Mouse (Mus musculus): ENCODE measurements around the gene Scyl1.

Gene Scyl1

DNA sequence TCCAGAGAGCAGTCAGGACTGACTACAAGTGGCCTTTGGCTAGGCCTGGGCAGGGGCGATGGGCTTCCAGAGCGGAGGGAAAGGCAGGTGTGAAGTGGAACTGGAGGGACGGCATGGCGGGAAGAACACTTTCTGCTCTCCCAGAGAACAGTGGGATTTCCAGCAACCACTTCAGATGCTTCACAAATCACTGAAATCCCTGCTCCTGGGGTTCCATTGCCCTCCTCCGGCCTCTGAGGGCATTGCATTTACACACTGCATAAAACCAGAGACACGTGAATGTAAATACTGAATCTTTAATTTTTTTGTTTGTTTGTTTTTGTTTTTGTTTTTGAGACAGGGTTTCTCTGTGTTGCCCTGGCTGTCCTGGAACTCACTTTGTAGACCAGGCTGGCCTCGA lies 9.0 kb upstream of the Scyl1 start:
- TF ChIP-seq GATA4 (IDR thresholded peaks at IDR 0.05; ENCODE audit: insufficient replicate concordance, low read length), result no peak

DNA sequence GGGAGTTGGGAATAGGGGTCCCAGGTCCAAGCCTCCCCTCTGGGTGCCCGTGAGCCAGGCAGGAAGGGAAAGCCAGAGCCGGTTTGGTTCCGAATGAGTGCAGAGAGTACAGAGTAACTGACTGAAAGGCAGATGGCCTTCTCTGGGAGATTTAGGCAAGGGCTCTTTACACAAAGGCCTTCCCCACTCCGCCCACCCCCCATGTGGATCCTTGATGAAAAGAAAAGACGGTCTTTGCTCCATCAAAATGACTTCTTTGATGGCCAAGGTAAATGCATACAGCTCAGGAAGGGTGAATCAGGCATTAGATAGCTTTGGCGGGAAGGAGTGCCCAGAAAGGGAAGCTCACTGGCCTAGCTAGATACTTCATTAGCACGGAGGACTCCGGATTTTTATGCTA lies 7.1 kb upstream of the Scyl1 start:
- TF ChIP-seq GATA4 (IDR thresholded peaks at IDR 0.05; ENCODE audit: insufficient replicate concordance, low read length), result no peak

GRCm38 (mm10) chr19:5777387-5778032 lies 6.3 kb upstream of the Scyl1 start:
- no peak for TF ChIP-seq GATA4 (IDR thresholded peaks at IDR 0.05; ENCODE audit: insufficient replicate concordance, low read length)

DNA sequence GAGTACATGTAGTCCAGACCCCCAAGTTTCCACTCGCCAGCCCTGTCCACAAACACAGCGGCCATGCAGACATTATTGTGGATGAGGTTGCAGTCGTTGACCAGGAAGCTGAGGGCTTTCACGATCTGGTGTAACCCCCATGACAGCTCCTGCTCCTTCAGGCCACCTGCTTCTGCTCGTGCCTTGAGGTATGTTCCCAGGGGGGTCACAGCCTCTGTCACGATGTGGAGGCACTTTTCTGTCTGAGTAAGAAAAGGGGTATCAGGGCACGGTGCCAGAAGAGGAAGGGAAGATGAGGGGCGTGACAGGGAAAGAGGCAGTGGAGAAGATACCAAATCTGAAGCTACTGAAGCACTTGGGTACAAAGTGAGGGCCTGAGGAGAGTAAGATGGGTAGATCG lies 908 bp downstream of the Scyl1 start:
- no peak for TF ChIP-seq GATA4 (IDR thresholded peaks at IDR 0.05; ENCODE audit: insufficient replicate concordance, low read length)

DNA sequence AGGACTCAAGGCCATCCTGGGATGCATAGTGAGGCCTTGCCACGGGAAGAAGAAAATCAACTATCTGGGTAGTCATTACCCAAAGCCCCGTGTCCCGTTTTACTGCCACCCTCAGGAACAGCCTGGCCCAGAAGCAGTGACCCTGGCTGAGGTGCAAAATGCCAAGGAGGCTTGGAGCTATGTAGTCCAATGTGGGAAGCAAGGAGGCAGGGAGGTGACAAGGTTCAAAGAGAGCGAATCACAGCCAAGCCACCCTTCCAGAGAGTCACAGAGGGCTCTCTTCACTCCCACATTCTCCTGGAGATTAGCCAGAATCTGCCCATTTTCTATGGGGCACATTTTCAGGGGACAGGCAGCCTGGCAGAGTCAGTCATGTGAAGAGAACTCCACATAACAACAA lies 3.9 kb downstream of the Scyl1 start:
- TF ChIP-seq GATA4 (IDR thresholded peaks at IDR 0.05; ENCODE audit: insufficient replicate concordance, low read length), result no peak

- no peak for TF ChIP-seq GATA4 (IDR thresholded peaks at IDR 0.05; ENCODE audit: insufficient replicate concordance, low read length)
These were observed 8.1 kb downstream of the Scyl1 start for GRCm38 (mm10) chr19:5763163-5763562.

DNA sequence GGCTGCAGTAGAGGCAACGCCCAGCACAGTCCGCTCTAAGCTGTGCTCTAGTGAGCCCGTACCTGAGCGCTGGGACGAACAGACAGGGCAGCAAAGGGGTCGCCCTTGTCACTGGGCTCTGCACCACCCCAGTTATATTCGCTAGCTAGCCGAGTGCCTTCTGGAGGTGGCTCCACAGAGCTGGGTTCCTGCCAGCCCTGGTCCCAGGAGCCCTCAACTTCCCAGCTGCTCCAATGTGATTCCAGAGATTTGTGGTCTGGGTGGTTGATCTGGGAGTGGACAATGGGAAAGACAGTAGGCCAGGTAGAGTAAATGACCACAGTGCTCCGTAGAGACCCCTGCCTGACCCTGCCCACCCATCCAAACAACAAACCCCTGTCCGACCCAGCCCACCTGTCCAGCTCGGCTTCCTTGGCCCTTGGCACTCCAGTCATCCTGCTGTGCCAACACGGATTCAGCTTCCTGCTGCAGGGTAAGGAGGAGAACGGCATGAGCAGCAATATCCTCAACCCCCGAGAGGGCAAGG lies 12.3 kb downstream of the Scyl1 start:
- TF ChIP-seq GATA4 (IDR thresholded peaks at IDR 0.05; ENCODE audit: insufficient replicate concordance, low read length), result no peak

- no peak for TF ChIP-seq GATA4 (IDR thresholded peaks at IDR 0.05; ENCODE audit: insufficient replicate concordance, low read length)
These were observed 14.1 kb downstream of the Scyl1 start for GRCm38 (mm10) chr19:5756991-5757636.

GRCm38 (mm10) chr19:5756321-5756985 lies 14.8 kb downstream of the Scyl1 start:
- no peak for TF ChIP-seq GATA4 (IDR thresholded peaks at IDR 0.05; ENCODE audit: insufficient replicate concordance, low read length)

GRCm38 (mm10) chr19:5751742-5752141 lies 19.5 kb downstream of the Scyl1 start:
- TF ChIP-seq GATA4 (IDR thresholded peaks at IDR 0.05; ENCODE audit: insufficient replicate concordance, low read length), result no peak

DNA sequence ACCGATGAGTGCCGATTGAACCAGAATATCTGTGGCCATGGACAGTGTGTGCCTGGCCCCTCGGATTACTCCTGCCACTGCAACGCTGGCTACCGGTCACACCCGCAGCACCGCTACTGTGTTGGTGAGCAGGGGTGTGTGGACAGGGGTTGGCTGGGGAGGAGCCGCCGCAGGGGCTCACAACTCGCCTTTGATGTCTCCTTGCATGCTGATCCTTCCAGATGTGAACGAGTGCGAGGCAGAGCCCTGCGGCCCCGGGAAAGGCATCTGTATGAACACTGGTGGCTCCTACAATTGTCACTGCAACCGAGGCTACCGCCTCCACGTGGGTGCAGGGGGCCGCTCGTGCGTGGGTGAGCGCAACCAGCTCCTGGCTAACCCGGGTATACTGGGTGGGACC lies 20.3 kb downstream of the Scyl1 start:
- no peak for TF ChIP-seq GATA4 (IDR thresholded peaks at IDR 0.05; ENCODE audit: insufficient replicate concordance, low read length)

- no peak for TF ChIP-seq GATA4 (IDR thresholded peaks at IDR 0.05; ENCODE audit: insufficient replicate concordance, low read length)
These were observed 21.7 kb downstream of the Scyl1 start for GRCm38 (mm10) chr19:5749476-5749875.

- TF ChIP-seq GATA4 (IDR thresholded peaks at IDR 0.05; ENCODE audit: insufficient replicate concordance, low read length), result no peak
These were observed 24.3 kb downstream of the Scyl1 start for GRCm38 (mm10) chr19:5746907-5747363.

GRCm38 (mm10) chr19:5745756-5746710 lies 25.2 kb downstream of the Scyl1 start:
- no peak for TF ChIP-seq GATA4 (IDR thresholded peaks at IDR 0.05; ENCODE audit: insufficient replicate concordance, low read length)

DNA sequence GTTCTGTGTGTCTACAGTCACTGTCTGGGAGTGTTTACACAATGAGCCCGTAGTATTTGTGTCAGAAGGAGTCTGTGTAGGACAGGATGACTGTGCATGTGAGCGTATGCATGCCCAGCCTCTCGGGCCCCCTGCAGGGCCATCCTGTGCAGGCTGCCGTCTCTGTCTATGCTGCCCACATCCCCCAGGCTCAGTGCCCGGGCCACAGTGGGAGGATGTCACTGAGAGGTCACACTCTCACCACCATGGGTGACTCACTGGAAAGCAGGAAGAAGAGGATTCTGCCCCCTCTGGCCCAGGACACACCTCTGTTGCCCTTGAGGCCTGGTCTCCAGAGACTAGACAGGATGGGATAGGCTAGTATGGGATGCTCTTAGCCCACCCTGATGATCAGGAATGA lies 27.6 kb downstream of the Scyl1 start:
- TF ChIP-seq GATA4 (IDR thresholded peaks at IDR 0.05; ENCODE audit: insufficient replicate concordance, low read length), result no peak

Measured in liver, adult (tissue).